Mouse (Mus musculus): ENCODE data around the gene Rnf224.

DNA sequence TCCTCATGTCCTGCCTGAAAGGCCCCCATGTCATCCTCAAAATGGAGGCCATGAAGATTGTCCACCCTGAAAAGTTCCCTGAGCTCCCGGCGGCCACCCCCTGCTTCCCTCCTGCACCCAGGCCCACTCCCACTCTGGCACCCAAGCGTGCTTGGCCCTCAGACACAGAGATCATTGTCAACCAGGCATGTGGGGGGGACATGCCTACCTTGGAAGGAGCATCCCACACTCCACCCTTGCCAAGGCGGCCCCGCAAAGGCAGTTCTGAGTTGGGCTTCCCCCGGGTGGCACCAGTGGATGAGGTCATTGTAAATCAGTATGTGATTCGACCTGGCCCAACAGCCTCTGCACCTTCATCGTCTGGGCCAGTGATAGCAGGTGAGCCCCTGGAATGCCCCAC lies 6.8 kb upstream of the Rnf224 start:
- TF ChIP-seq CTCF (conservative IDR thresholded peaks at IDR 0.05; ENCODE audit: low read length) (no peak), NANOG (IDR thresholded peaks at IDR 0.05; ENCODE audit: borderline replicate concordance, low read length) (no peak)

All from E14TG2a.4 (cell line).